Mouse (Mus musculus) neural tube, postnatal 0 days (tissue): Measurements from ENCODE around the gene Gm10377. TPM values are rescaled to one million over a fixed set of nuclear protein-coding genes. Genes with fewer than 3 reads are reported as not detected.

Experiments used
- polyA plus RNA-seq: library from polyadenylated mRNA; unstranded; fragments of >200 nt; fragmentation: Nextera tagmentation; extraction: Ambion mirVana; gene quantifications from 2 replicates; pipeline ENCODE4 v1.2.1, GENCODE M21; 2015

Gm10377 gene
- polyA plus RNA-seq, result not detected in 2 replicates

GRCm38 (mm10) chr14:42797887-42798286, at the start of gene Gm10377:
Gene Gm10377, minus strand, starts transcription at chr14:42797987.

DNA sequence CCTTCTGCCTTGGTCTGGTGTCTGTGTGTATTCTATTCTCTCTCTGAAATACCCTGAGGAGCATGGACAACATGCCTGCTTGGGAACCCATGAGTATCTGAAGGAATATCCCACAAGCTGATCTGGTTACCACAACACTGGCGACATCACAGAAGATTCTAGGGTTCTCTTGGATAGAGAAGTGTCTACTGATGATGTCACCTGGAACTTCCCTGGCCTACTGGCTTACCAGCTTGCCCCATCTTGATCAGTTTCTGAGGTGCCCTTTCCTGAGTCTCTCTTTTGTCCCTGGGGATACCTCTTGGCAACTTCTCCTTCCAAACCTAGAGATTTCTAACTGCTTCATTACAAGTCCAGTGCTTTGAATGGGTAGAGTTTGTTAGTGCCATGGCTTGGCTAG, 29.1 kb downstream of the Gm10377 start, which contains the start of gene Gm3015:
TSS of gene Gm3015 (minus strand) at position 101 of the 400 bp plus-strand sequence.

Other genes starting within 250 kb of the Gm10377 start
- gene Gm17124, start 198.1 kb downstream of the Gm10377 start, polyA plus RNA-seq, result not detected in 2 replicates
- not detected in 2 replicates for gene Gm3633, start 156.1 kb downstream of the Gm10377 start, polyA plus RNA-seq
- gene Gm10378, start 142.0 kb downstream of the Gm10377 start, polyA plus RNA-seq, result not detected in 2 replicates
- not detected in 2 replicates for gene Gm3015, start 29.2 kb downstream of the Gm10377 start, polyA plus RNA-seq
- gene Gm21977, start 55.5 kb upstream of the Gm10377 start, polyA plus RNA-seq, result not detected in 2 replicates
- gene Gm8082, start 195.6 kb upstream of the Gm10377 start, polyA plus RNA-seq, result not detected in 2 replicates
- gene Gm10376, start 217.6 kb upstream of the Gm10377 start, polyA plus RNA-seq, result not detected in 2 replicates